Mouse (Mus musculus) MEL (cell line): Measurements from ENCODE around the gene Cacng5. TPM values are rescaled to one million over a fixed set of nuclear protein-coding genes. Genes with fewer than 3 reads are reported as not detected.

Experiments used
- DNase-seq: peaks from one replicate; pipeline ENCODE4 v3.0.0; 2011; ENCODE audit warnings: low read depth, low spot score
- H3K27ac ChIP-seq: 2 replicates; pipeline ENCODE4 v1.5.1; 2012; ENCODE audit warnings: low read depth, mild to moderate bottlenecking, control low read depth, low read length, moderate library complexity; ENCODE audit not compliant: control insufficient read depth
- H3K27me3 ChIP-seq, 2 experiments: fragments of 150-350 bp in 1 of 2; sonication (generic) in 1 of 2; 2 replicates each; pipeline ENCODE4 v1.6.1; 2012; ENCODE audit warnings: low read length in 2 of 2, mild to moderate bottlenecking in 2 of 2, improper control_type of control experiment in 1 of 2, moderate library complexity in 1 of 2; ENCODE audit not compliant: insufficient read depth in 2 of 2, control insufficient read depth in 1 of 2
- H3K36me3 ChIP-seq, 2 experiments: 2 replicates each; pipeline ENCODE4 v1.6.1; 2012 to 2014; ENCODE audit warnings: low read length in 2 of 2, improper control_type of control experiment in 1 of 2, inconsistent platforms in 1 of 2, mild to moderate bottlenecking in 1 of 2; ENCODE audit not compliant: insufficient read depth in 2 of 2, control insufficient read depth in 1 of 2
- H3K4me1 ChIP-seq, 2 experiments: fragments of 150-350 bp in 1 of 2; sonication (generic) in 1 of 2; 2 replicates each; pipeline ENCODE4 v1.6.1; 2012; ENCODE audit warnings: low read length in 2 of 2, improper control_type of control experiment in 1 of 2, mild to moderate bottlenecking in 1 of 2; ENCODE audit not compliant: insufficient read depth in 2 of 2, control insufficient read depth in 1 of 2
- H3K4me3 ChIP-seq, 2 experiments: fragments of 150-350 bp in 1 of 2; sonication (generic) in 1 of 2; 2 replicates each; pipeline ENCODE4 v1.5.1; 2012; ENCODE audit warnings: low read depth in 2 of 2, low read length in 2 of 2, mild to moderate bottlenecking in 2 of 2, moderate library complexity in 2 of 2, control low read depth in 1 of 2, improper control_type of control experiment in 1 of 2; ENCODE audit not compliant: control insufficient read depth in 1 of 2, insufficient read depth in 1 of 2
- H3K79me2 ChIP-seq: 2 replicates; pipeline ENCODE4 v1.6.1; 2012; ENCODE audit warnings: mild to moderate bottlenecking, low read length, moderate library complexity; ENCODE audit not compliant: control insufficient read depth, poor library complexity, insufficient read depth
- H3K9ac ChIP-seq: 2 replicates; pipeline ENCODE4 v1.6.1; 2012; ENCODE audit warnings: low read depth, mild to moderate bottlenecking, control low read depth, low read length, moderate library complexity; ENCODE audit not compliant: control insufficient read depth, poor library complexity, severe bottlenecking
- H3K9me3 ChIP-seq: fragments of 150-350 bp; sonication (generic); replicated peaks from 2 replicates; pipeline ENCODE4 v1.6.1; 2012; ENCODE audit warnings: mild to moderate bottlenecking, low read length, improper control_type of control experiment, moderate library complexity; ENCODE audit not compliant: insufficient read depth
- CHD1 ChIP-seq: IDR thresholded peaks from 2 replicates; pipeline ENCODE4 v1.6.1; 2012; ENCODE audit warnings: low read depth, mild to moderate bottlenecking, inconsistent platforms, low read length, improper control_type of control experiment
- CTCF ChIP-seq, 3 experiments: IDR thresholded peaks in 2 of 3; conservative IDR thresholded peaks in 1 of 3; 2 replicates each; pipeline ENCODE4 v1.5.1; 2011 to 2012; ENCODE audit warnings: low read length in 3 of 3, low read depth in 2 of 3, mild to moderate bottlenecking in 2 of 3, improper control_type of control experiment in 1 of 3, inconsistent platforms in 1 of 3, mixed read lengths in 1 of 3, moderate library complexity in 1 of 3; ENCODE audit not compliant: control insufficient read depth in 1 of 3, insufficient read depth in 1 of 3, poor library complexity in 1 of 3, severe bottlenecking in 1 of 3
- EP300 ChIP-seq, 2 experiments: IDR thresholded peaks; 2 replicates each; pipeline ENCODE4 v1.6.1; 2011; ENCODE audit warnings: improper control_type of control experiment in 2 of 2, low read length in 2 of 2, low read depth in 1 of 2, mild to moderate bottlenecking in 1 of 2
- GABPA ChIP-seq: IDR thresholded peaks from 2 replicates; pipeline ENCODE4 v1.6.1; 2012; ENCODE audit warnings: low read depth, mild to moderate bottlenecking, inconsistent platforms, low read length, improper control_type of control experiment, moderate library complexity
- GATA1 ChIP-seq: IDR thresholded peaks from 2 replicates; pipeline ENCODE4 v1.6.1; 2011; ENCODE audit warnings: low read depth, low read length, improper control_type of control experiment
- MYB ChIP-seq: IDR thresholded peaks from 2 replicates; pipeline ENCODE4 v1.6.1; 2011; ENCODE audit warnings: mild to moderate bottlenecking, low read depth, low read length, improper control_type of control experiment
- NELFE ChIP-seq: IDR thresholded peaks from 2 replicates; pipeline ENCODE4 v1.6.1; 2011; ENCODE audit warnings: low read depth, low read length, improper control_type of control experiment
- NRF1 ChIP-seq: IDR thresholded peaks from 2 replicates; pipeline ENCODE4 v1.6.1; 2014; ENCODE audit warnings: low read depth, mild to moderate bottlenecking, inconsistent platforms, low read length, improper control_type of control experiment, moderate library complexity; ENCODE audit not compliant: poor library complexity, insufficient read depth, severe bottlenecking
- POLR2AphosphoS2 ChIP-seq: IDR thresholded peaks from 2 replicates; pipeline ENCODE4 v1.6.1; 2011; ENCODE audit warnings: low read length, improper control_type of control experiment
- POLR2AphosphoS5 ChIP-seq: IDR thresholded peaks from 2 replicates; pipeline ENCODE4 v1.6.1; 2012; ENCODE audit warnings: low read depth, borderline replicate concordance, mild to moderate bottlenecking, inconsistent platforms, low read length, moderate library complexity, mixed read lengths
- RAD21 ChIP-seq: IDR thresholded peaks from 2 replicates; pipeline ENCODE4 v1.6.1; 2011; ENCODE audit warnings: mild to moderate bottlenecking, low read depth, low read length, improper control_type of control experiment
- RCOR1 ChIP-seq: IDR thresholded peaks from 2 replicates; pipeline ENCODE4 v1.6.1; 2012; ENCODE audit warnings: low read depth, mild to moderate bottlenecking, inconsistent platforms, low read length, improper control_type of control experiment
- SMC3 ChIP-seq: IDR thresholded peaks from 2 replicates; pipeline ENCODE4 v1.6.1; 2011; ENCODE audit warnings: low read depth, low read length, improper control_type of control experiment
- TAL1 ChIP-seq: IDR thresholded peaks from 2 replicates; pipeline ENCODE4 v1.6.1; 2012; ENCODE audit warnings: mild to moderate bottlenecking, inconsistent platforms, low read length, moderate library complexity, mixed read lengths
- TCF12 ChIP-seq: IDR thresholded peaks from 2 replicates; pipeline ENCODE4 v1.6.1; 2014; ENCODE audit warnings: low read depth, mild to moderate bottlenecking, inconsistent platforms, low read length, improper control_type of control experiment, moderate library complexity
- USF2 ChIP-seq, 2 experiments: IDR thresholded peaks; 2 replicates each; pipeline ENCODE4 v1.6.1; 2011 to 2012; ENCODE audit warnings: improper control_type of control experiment in 2 of 2, low read length in 2 of 2, borderline replicate concordance in 1 of 2, inconsistent platforms in 1 of 2, low read depth in 1 of 2, mild to moderate bottlenecking in 1 of 2; ENCODE audit not compliant: insufficient read depth in 1 of 2
- ZC3H11A ChIP-seq: IDR thresholded peaks from 2 replicates; pipeline ENCODE4 v1.6.1; 2012; ENCODE audit warnings: low read depth, mild to moderate bottlenecking, inconsistent platforms, low read length, improper control_type of control experiment
- polyA plus RNA-seq, 2 experiments: library from polyadenylated mRNA; stranded (reverse) in 1 of 2; unstranded in 1 of 2; fragments of >175 nt in 1 of 2; fragments of >200 nt in 1 of 2; gene quantifications; 2 replicates each; pipeline versions ENCODE4 v1.2.1 to v1.2.4; 2012; ENCODE audit warnings: low replicate concordance in 2 of 2, low read depth in 1 of 2; ENCODE audit not compliant: insufficient read length in 2 of 2, insufficient read depth in 1 of 2, missing spikeins in 1 of 2
- total RNA-seq: library from RNA; depleted of rRNA; stranded (reverse); fragments of 300-350 nt; gene quantifications from 2 replicates; pipeline ENCODE4 v1.2.3, GENCODE M21; 2012

The Cacng5 gene
- total and polyA plus RNA-seq, 3 experiments = not detected

- H3K36me3 ChIP-seq = no peaks in the 10 kb centered on the region
- no peaks in the 10 kb centered on the region; a peak in 1 of 4 replicates for H3K27me3 ChIP-seq
- H3K4me3 ChIP-seq = no peak overlapping the region
- no peaks in the 10 kb centered on the region for H3K4me1 ChIP-seq
- no peak overlapping the region for H3K27ac ChIP-seq
- no peaks in the 10 kb centered on the region for H3K9me3 ChIP-seq
- TF ChIP-seq USF2 (IDR thresholded peaks at IDR 0.05; ENCODE audit: borderline replicate concordance in 1 of 2, insufficient read depth in 1 of 2, low read depth in 1 of 2, low read length in 2 of 2) (no peak), TCF12 (no peak), POLR2AphosphoS5 (no peak), CTCF (IDR thresholded peaks at IDR 0.05 in 2 of 3, conservative IDR thresholded peaks at IDR 0.05 in 1 of 3; ENCODE audit: control insufficient read depth in 1 of 3, insufficient read depth in 1 of 3, low read depth in 2 of 3, low read length in 3 of 3, poor library complexity in 1 of 3, severe bottlenecking in 1 of 3) (peak; percentile 85 to 89 (median 88)), MYB (no peak), GATA1 (no peak), SMC3 (peak; percentile 85), RAD21 (peak; percentile 80), CHD1 (no peak), ZC3H11A (peak; percentile 71)
- H3K79me2 ChIP-seq = no peaks in the 10 kb centered on the region
- DNase-seq = peak; percentile 77
- no peak overlapping the region for H3K9ac ChIP-seq
Measured at GRCm38 (mm10) chr11:107865128-107865527, 49.7 kb downstream of the Cacng5 start.

GRCm38 (mm10) chr11:107864024-107864423, 50.8 kb downstream of the Cacng5 start:
- Histone ChIP-seq H3K4me1 (no peaks in the 10 kb centered on the region), H3K79me2 (no peaks in the 10 kb centered on the region), H3K9ac (no peak overlapping the region), H3K4me3 (no peak overlapping the region), H3K36me3 (no peaks in the 10 kb centered on the region), H3K9me3 (no peaks in the 10 kb centered on the region), H3K27ac (no peak overlapping the region), H3K27me3 (no peaks in the 10 kb centered on the region)
- TF ChIP-seq GABPA (no peak), ZC3H11A (peak; percentile 68), NRF1 (no peak), CHD1 (no peak), POLR2AphosphoS2 (no peak), NELFE (no peak), CTCF (IDR thresholded peaks at IDR 0.05 in 2 of 3, conservative IDR thresholded peaks at IDR 0.05 in 1 of 3; ENCODE audit: control insufficient read depth in 1 of 3, insufficient read depth in 1 of 3, low read depth in 2 of 3, low read length in 3 of 3, poor library complexity in 1 of 3, severe bottlenecking in 1 of 3) (peak; percentile 80 to 97 (median 83)), TAL1 (no peak), RAD21 (peak; percentile 76), SMC3 (peak; percentile 94), EP300 (IDR thresholded peaks at IDR 0.05; ENCODE audit: low read depth in 1 of 2, low read length in 2 of 2) (no peak), RCOR1 (no peak)
- DNase-seq = peak; percentile 77
